Mouse (Mus musculus) CH12.LX (cell line): ENCODE results near the gene Vhl. TPM values are rescaled to one million over a fixed set of nuclear protein-coding genes. Genes with fewer than 3 reads are reported as not detected.

Experiments used
- DNase-seq: peaks from one replicate; pipeline ENCODE4 v3.0.0-alpha.2; 2013; ENCODE audit errors: extremely low read depth
- H3K27ac ChIP-seq: 2 replicates; pipeline ENCODE4 v1.5.1; 2012; ENCODE audit warnings: low read depth, mild to moderate bottlenecking, control low read depth, moderate library complexity; ENCODE audit not compliant: insufficient read depth
- H3K27me3 ChIP-seq: replicated peaks from 2 replicates; pipeline ENCODE3; 2012; ENCODE audit warnings: inconsistent platforms
- H3K36me3 ChIP-seq, 2 experiments: replicated peaks in 1 of 2; 2 replicates each; pipeline versions ENCODE3 to v1.6.1; 2012; ENCODE audit warnings: inconsistent platforms in 1 of 2, low read length in 1 of 2, mild to moderate bottlenecking in 1 of 2, mixed read lengths in 1 of 2, moderate library complexity in 1 of 2; ENCODE audit not compliant: control insufficient read depth in 1 of 2, insufficient read depth in 1 of 2
- H3K4me1 ChIP-seq, 2 experiments: 2 replicates each; pipeline ENCODE4 v1.6.1; 2012; ENCODE audit warnings: inconsistent platforms in 1 of 2, moderate library complexity in 1 of 2; ENCODE audit not compliant: insufficient read depth in 2 of 2, control insufficient read depth in 1 of 2
- H3K4me2 ChIP-seq: 2 replicates; pipeline ENCODE4 v1.6.1; 2012; ENCODE audit warnings: low read depth, mild to moderate bottlenecking, control low read depth; ENCODE audit not compliant: poor library complexity, insufficient read depth, severe bottlenecking
- H3K4me3 ChIP-seq, 3 experiments: fragments of 150-350 bp in 1 of 3; sonication (generic) in 1 of 3; replicated peaks in 1 of 3; 2 replicates each; pipeline versions ENCODE3 to v1.5.1; 2011 to 2012; ENCODE audit warnings: low read depth in 2 of 3, low read length in 2 of 3, mild to moderate bottlenecking in 2 of 3, moderate library complexity in 2 of 3, control low read depth in 1 of 3, improper control_type of control experiment in 1 of 3, inconsistent platforms in 1 of 3, mixed read lengths in 1 of 3; ENCODE audit not compliant: poor library complexity in 1 of 3
- H3K79me2 ChIP-seq: replicated peaks from 2 replicates; pipeline ENCODE4 v1.6.1; 2012; ENCODE audit warnings: mild to moderate bottlenecking, moderate library complexity; ENCODE audit not compliant: control insufficient read depth, poor library complexity, insufficient read depth, severe bottlenecking; ENCODE audit errors: extremely low read depth
- H3K9ac ChIP-seq: 2 replicates; pipeline ENCODE4 v1.6.1; 2012; ENCODE audit warnings: low read depth, mild to moderate bottlenecking, control low read depth, moderate library complexity; ENCODE audit not compliant: insufficient read depth
- H3K9me3 ChIP-seq: replicated peaks from 2 replicates; pipeline ENCODE3; 2012; ENCODE audit warnings: low read length, inconsistent platforms, mixed read lengths
- BHLHE40 ChIP-seq: IDR thresholded peaks from 2 replicates; pipeline ENCODE4 v1.6.1; 2011; ENCODE audit warnings: mild to moderate bottlenecking, low read depth, low read length, improper control_type of control experiment
- CHD1 ChIP-seq: IDR thresholded peaks from 2 replicates; pipeline ENCODE4 v1.6.1; 2012; ENCODE audit warnings: low read depth, low read length, improper control_type of control experiment, inconsistent platforms
- CHD2 ChIP-seq: IDR thresholded peaks from 2 replicates; pipeline ENCODE4 v1.6.1; 2011; ENCODE audit warnings: low read length, improper control_type of control experiment
- CTCF ChIP-seq, 2 experiments: IDR thresholded peaks in 1 of 2; conservative IDR thresholded peaks in 1 of 2; 2 replicates each; pipeline ENCODE4 v1.5.1; 2011 to 2012; ENCODE audit warnings: low read depth in 2 of 2, low read length in 2 of 2, improper control_type of control experiment in 1 of 2, inconsistent platforms in 1 of 2, mild to moderate bottlenecking in 1 of 2, moderate library complexity in 1 of 2
- E2F4 ChIP-seq: IDR thresholded peaks from 2 replicates; pipeline ENCODE4 v1.6.1; 2011; ENCODE audit warnings: low read depth, low read length, improper control_type of control experiment; ENCODE audit not compliant: insufficient replicate concordance
- ELF1 ChIP-seq: IDR thresholded peaks from 2 replicates; pipeline ENCODE4 v1.6.1; 2014; ENCODE audit warnings: low read depth, mild to moderate bottlenecking, inconsistent platforms, low read length, improper control_type of control experiment
- EP300 ChIP-seq: IDR thresholded peaks from 2 replicates; pipeline ENCODE4 v1.6.1; 2011; ENCODE audit warnings: low read length, improper control_type of control experiment
- ETS1 ChIP-seq: conservative IDR thresholded peaks from 2 replicates; pipeline ENCODE4 v1.6.1; 2012; ENCODE audit warnings: low read depth, mild to moderate bottlenecking, inconsistent platforms, low read length, improper control_type of control experiment, moderate library complexity
- GABPA ChIP-seq: IDR thresholded peaks from 2 replicates; pipeline ENCODE4 v1.6.1; 2012; ENCODE audit warnings: low read depth, low read length, improper control_type of control experiment, inconsistent platforms; ENCODE audit not compliant: insufficient replicate concordance
- HCFC1 ChIP-seq: IDR thresholded peaks from 2 replicates; pipeline ENCODE4 v1.6.1; 2012; ENCODE audit warnings: low read depth, mild to moderate bottlenecking, inconsistent platforms, low read length, improper control_type of control experiment
- IRF4 ChIP-seq: IDR thresholded peaks from 2 replicates; pipeline ENCODE4 v1.6.1; 2014; ENCODE audit warnings: low read depth, mild to moderate bottlenecking, inconsistent platforms, low read length, improper control_type of control experiment
- JUN ChIP-seq: IDR thresholded peaks from 2 replicates; pipeline ENCODE4 v1.6.1; 2011; ENCODE audit warnings: low read depth, mild to moderate bottlenecking, low read length, improper control_type of control experiment, moderate library complexity; ENCODE audit not compliant: insufficient read depth
- JUND ChIP-seq: conservative IDR thresholded peaks from 2 replicates; pipeline ENCODE4 v1.6.1; 2011; ENCODE audit warnings: low read depth, low read length, improper control_type of control experiment
- KAT2A ChIP-seq: IDR thresholded peaks from 2 replicates; pipeline ENCODE4 v1.6.1; 2012; ENCODE audit warnings: low read length, improper control_type of control experiment, inconsistent platforms; ENCODE audit not compliant: insufficient replicate concordance
- MAFK ChIP-seq: IDR thresholded peaks from 2 replicates; pipeline ENCODE4 v1.6.1; 2011; ENCODE audit warnings: low read length, improper control_type of control experiment; ENCODE audit not compliant: insufficient replicate concordance
- MAX ChIP-seq: IDR thresholded peaks from 2 replicates; pipeline ENCODE4 v1.6.1; 2011; ENCODE audit warnings: low read length, improper control_type of control experiment
- MAZ ChIP-seq: IDR thresholded peaks from 2 replicates; pipeline ENCODE4 v1.6.1; 2012; ENCODE audit warnings: low read depth, mild to moderate bottlenecking, inconsistent platforms, low read length, improper control_type of control experiment, moderate library complexity
- MXI1 ChIP-seq: IDR thresholded peaks from 2 replicates; pipeline ENCODE4 v1.6.1; 2011; ENCODE audit warnings: mild to moderate bottlenecking, low read depth, low read length, improper control_type of control experiment
- MYC ChIP-seq: IDR thresholded peaks from 2 replicates; pipeline ENCODE4 v1.6.1; 2011; ENCODE audit warnings: low read depth, mild to moderate bottlenecking, improper control_type of control experiment, low read length
- NELFE ChIP-seq: IDR thresholded peaks from 2 replicates; pipeline ENCODE4 v1.6.1; 2011; ENCODE audit warnings: low read depth, low read length, improper control_type of control experiment
- NRF1 ChIP-seq: IDR thresholded peaks from 2 replicates; pipeline ENCODE4 v1.6.1; 2014; ENCODE audit warnings: low read depth, mild to moderate bottlenecking, inconsistent platforms, low read length, improper control_type of control experiment, moderate library complexity
- PAX5 ChIP-seq: IDR thresholded peaks from 2 replicates; pipeline ENCODE4 v1.6.1; 2012; ENCODE audit warnings: low read length, inconsistent platforms, mixed read lengths
- POLR2A ChIP-seq: IDR thresholded peaks from 2 replicates; pipeline ENCODE4 v1.6.1; 2011; ENCODE audit warnings: low read depth, mild to moderate bottlenecking, improper control_type of control experiment, low read length
- POLR2AphosphoS2 ChIP-seq: IDR thresholded peaks from 2 replicates; pipeline ENCODE4 v1.6.1; 2011; ENCODE audit warnings: low read depth, low read length, improper control_type of control experiment
- RAD21 ChIP-seq: IDR thresholded peaks from 2 replicates; pipeline ENCODE4 v1.6.1; 2011; ENCODE audit warnings: low read depth, mild to moderate bottlenecking, low read length, improper control_type of control experiment, moderate library complexity
- RCOR1 ChIP-seq: conservative IDR thresholded peaks from 2 replicates; pipeline ENCODE4 v1.6.1; 2012; ENCODE audit warnings: low read depth, mild to moderate bottlenecking, inconsistent platforms, low read length, improper control_type of control experiment
- SIN3A ChIP-seq: IDR thresholded peaks from 2 replicates; pipeline ENCODE4 v1.6.1; 2012; ENCODE audit warnings: low read length, improper control_type of control experiment, inconsistent platforms
- SMC3 ChIP-seq: IDR thresholded peaks from 2 replicates; pipeline ENCODE4 v1.6.1; 2011; ENCODE audit warnings: low read depth, low read length, improper control_type of control experiment
- TBP ChIP-seq: conservative IDR thresholded peaks from 2 replicates; pipeline ENCODE4 v1.6.1; 2011; ENCODE audit warnings: low read depth, low read length, improper control_type of control experiment
- TCF12 ChIP-seq: IDR thresholded peaks from 2 replicates; pipeline ENCODE4 v1.6.1; 2014; ENCODE audit warnings: low read depth, mild to moderate bottlenecking, inconsistent platforms, low read length, improper control_type of control experiment
- UBTF ChIP-seq: IDR thresholded peaks from 2 replicates; pipeline ENCODE4 v1.6.1; 2012; ENCODE audit warnings: low read depth, mild to moderate bottlenecking, inconsistent platforms, low read length, improper control_type of control experiment, moderate library complexity
- USF1 ChIP-seq: IDR thresholded peaks from 2 replicates; pipeline ENCODE4 v1.6.1; 2014; ENCODE audit warnings: low read depth, mild to moderate bottlenecking, inconsistent platforms, low read length, improper control_type of control experiment
- USF2 ChIP-seq: conservative IDR thresholded peaks from 2 replicates; pipeline ENCODE4 v1.6.1; 2011; ENCODE audit warnings: low read depth, low read length, improper control_type of control experiment
- ZC3H11A ChIP-seq: IDR thresholded peaks from 2 replicates; pipeline ENCODE4 v1.6.1; 2012; ENCODE audit warnings: low read depth, mild to moderate bottlenecking, inconsistent platforms, low read length, improper control_type of control experiment
- ZKSCAN1 ChIP-seq: IDR thresholded peaks from 2 replicates; pipeline ENCODE4 v1.6.1; 2012; ENCODE audit warnings: low read depth, inconsistent platforms, low read length, improper control_type of control experiment, borderline replicate concordance
- ZMIZ1 ChIP-seq: IDR thresholded peaks from 2 replicates; pipeline ENCODE4 v1.6.1; 2012; ENCODE audit warnings: low read depth, mild to moderate bottlenecking, inconsistent platforms, low read length, improper control_type of control experiment
- ZNF384 ChIP-seq: IDR thresholded peaks from 2 replicates; pipeline ENCODE4 v1.6.1; 2012; ENCODE audit warnings: low read depth, low read length, improper control_type of control experiment, inconsistent platforms
- dilution Hi-C: fragments of 300-500 bp; cut with MboI; formaldehyde crosslinking; loops from 2 replicates; pipeline ENCODE4 v1.14.3; 2020; ENCODE audit warnings: low sequenced_read_pairs; ENCODE audit not compliant: extremely low pct_unique_long_range_greater_than_20kb, extremely low pct_ligation_motif_present
- in situ Hi-C: fragments of 300-500 bp; cut with MboI; formaldehyde crosslinking; loops from 3 replicates; pipeline ENCODE4 v1.14.3; 2019; ENCODE audit warnings: low sequenced_read_pairs, low pct_ligation_motif_present, low pct_unique_long_range_greater_than_20kb, mixed read lengths
- polyA plus RNA-seq: library from polyadenylated mRNA; unstranded; fragments of >175 nt; gene quantifications from 2 replicates; pipeline ENCODE4 v1.2.1, GENCODE M21; 2012; ENCODE audit warnings: low read depth; ENCODE audit not compliant: insufficient read length
- total RNA-seq, 2 experiments: library from RNA; depleted of rRNA; stranded (reverse); fragments of 300-350 nt in 1 of 2; fragments of >200 nt in 1 of 2; gene quantifications; 2 replicates each; pipeline ENCODE4 v1.2.3; 2012 to 2014

The Vhl gene
- total and polyA plus RNA-seq, 3 experiments: 14.2 to 36.6 (median 23.1) TPM

GRCm38 (mm10) chr6:113661353-113662241, 37.8 kb downstream of the Vhl start:
- Histone ChIP-seq H3K9me3 (peaks cover 5% of the 10 kb centered on the region), H3K4me2 (peak overlapping the region; percentile 81), H3K36me3 (peaks cover 20 to 40% of the 10 kb centered on the region in 2 experiments), H3K27me3 (no peaks in the 10 kb centered on the region), H3K27ac (peak overlapping the region; percentile 99), H3K9ac (peak overlapping the region; percentile 69; the same call in 1 of the 2 replicates), H3K4me3 (peak overlapping the region; percentile 32 to 57 (median 44)), H3K79me2 (peaks cover 49% of the 10 kb centered on the region), H3K4me1 (peaks cover 55 to 80% of the 10 kb centered on the region in 2 experiments)
- in situ Hi-C loops (no loop called here), dilution Hi-C loops (no loop called here)
- DNase-seq: peak; percentile 94
- TF ChIP-seq EP300: peak; percentile 91
- TF ChIP-seq GABPA: no peak
- TF ChIP-seq POLR2A: no peak; the same call in 1 of the 2 replicates
- TF ChIP-seq SMC3: no peak; the same call in 1 of the 2 replicates
- peak; percentile 47; the same call in 1 of the 2 replicates for TF ChIP-seq HCFC1
- no peak; the same call in 1 of the 2 replicates for TF ChIP-seq RAD21
- peak; percentile 81 for TF ChIP-seq MYC
- peak; percentile 98 for TF ChIP-seq BHLHE40
- peak; percentile 77; the same call in 1 of the 2 replicates for TF ChIP-seq CHD1
- TF ChIP-seq CTCF (conservative IDR thresholded peaks at IDR 0.05 in 1 of 2, IDR thresholded peaks at IDR 0.05 in 1 of 2; ENCODE audit: low read depth in 2 of 2, low read length in 2 of 2): no peak
- peak; percentile 47; the same call in 1 of the 2 replicates for TF ChIP-seq JUN
- TF ChIP-seq TBP: no peak
- TF ChIP-seq CHD2: peak; percentile 83
- TF ChIP-seq E2F4: no peak
- TF ChIP-seq ETS1: peak; percentile 100
- 0 out of 2 replicates have a peak, but pooled peaks have one; percentile 23 for TF ChIP-seq NELFE
- peak; percentile 69 for TF ChIP-seq IRF4
- TF ChIP-seq ZNF384: peak; percentile 41; the same call in 1 of the 2 replicates
- TF ChIP-seq ZMIZ1: peak; percentile 38; the same call in 1 of the 2 replicates
- TF ChIP-seq TCF12: peak; percentile 87
- peak; percentile 79 for TF ChIP-seq MAFK
- no peak for TF ChIP-seq ZC3H11A
- TF ChIP-seq MAZ: peak; percentile 74
- no peak for TF ChIP-seq PAX5
- TF ChIP-seq KAT2A: no peak
- no peak for TF ChIP-seq NRF1
- TF ChIP-seq MAX: peak; percentile 83
- no peak for TF ChIP-seq ELF1
- peak; percentile 98 for TF ChIP-seq SIN3A
- TF ChIP-seq UBTF: no peak
- no peak for TF ChIP-seq POLR2AphosphoS2
- TF ChIP-seq USF1: peak; percentile 80
- TF ChIP-seq RCOR1: peak; percentile 64; the same call in 1 of the 2 replicates
- TF ChIP-seq USF2: peak; percentile 65
- TF ChIP-seq MXI1: peak; percentile 90
- TF ChIP-seq JUND: peak; percentile 11; the same call in 1 of the 2 replicates
- no peak for TF ChIP-seq ZKSCAN1
